Mouse (Mus musculus): Measurements from ENCODE around the gene Pnpla2. TPM values are rescaled to one million over a fixed set of nuclear protein-coding genes. Genes with fewer than 3 reads are reported as not detected.
"Not testable (repeated sequence)": the region's sequence is repeated elsewhere in the genome, so short reads cannot be mapped to it uniquely, and the experiment has no call there.

The Pnpla2 gene
- total RNA-seq, 2 experiments from 2014 or later: 119 to 151 TPM

DNA sequence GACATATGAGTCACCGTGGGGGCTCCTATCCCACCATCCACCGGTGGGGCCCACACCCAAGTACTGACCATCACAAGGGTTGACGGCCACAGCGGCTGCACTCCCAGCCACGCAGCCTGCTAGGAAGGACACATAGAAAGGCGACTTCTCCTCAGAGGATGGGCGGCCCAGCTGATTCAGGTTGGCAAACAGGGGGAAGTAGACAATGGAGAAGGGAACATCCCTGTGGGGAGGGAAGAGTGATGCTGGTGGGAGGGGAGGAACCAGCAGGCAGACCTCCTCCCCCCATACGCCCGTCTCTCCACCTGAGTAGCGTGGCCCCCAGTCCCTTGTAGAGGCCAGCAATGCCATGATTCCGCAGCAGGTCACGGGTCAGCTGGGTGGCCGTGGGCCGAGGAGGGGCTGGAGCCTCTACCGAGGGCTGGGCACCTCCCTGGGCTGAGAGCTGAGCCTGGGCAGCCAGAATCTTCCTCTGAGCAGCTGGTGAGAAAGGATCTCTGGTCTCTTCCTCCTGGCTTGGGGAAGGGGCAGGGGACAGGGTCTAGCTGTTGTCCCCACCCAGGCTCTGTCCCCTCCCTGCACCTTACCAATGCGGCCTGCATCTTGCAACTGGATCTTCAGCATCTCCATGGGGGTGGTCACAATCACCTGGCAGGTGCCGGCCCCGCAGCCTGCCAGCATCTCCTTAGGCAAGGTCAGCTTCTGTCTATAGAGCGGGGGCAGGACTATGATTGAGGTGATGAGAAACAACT lies 23.4 kb upstream of the Pnpla2 start:
- DNase-seq: no peak

DNA sequence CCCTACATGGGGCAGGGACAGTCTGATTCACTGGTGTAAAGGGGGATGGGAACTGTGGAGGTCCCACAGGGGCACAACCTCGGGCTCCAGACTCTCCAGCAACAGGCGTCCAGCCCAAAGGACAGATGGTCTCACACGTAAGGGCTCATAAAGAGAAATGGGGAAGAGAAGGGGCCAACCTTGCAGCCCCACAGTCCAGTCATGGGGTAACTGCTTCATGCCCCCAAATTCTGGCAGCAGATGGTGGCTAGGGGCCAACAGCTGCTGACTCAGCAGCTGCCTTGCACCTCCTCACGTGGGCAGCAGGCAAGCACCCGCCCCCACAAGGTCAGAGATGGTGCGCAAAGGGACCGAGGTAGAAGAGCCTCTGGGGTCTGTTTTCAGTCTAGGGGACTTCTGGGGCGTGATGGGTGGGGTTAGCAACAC lies 22.8 kb upstream of the Pnpla2 start:
- peak; percentile 45 for DNase-seq

DNA sequence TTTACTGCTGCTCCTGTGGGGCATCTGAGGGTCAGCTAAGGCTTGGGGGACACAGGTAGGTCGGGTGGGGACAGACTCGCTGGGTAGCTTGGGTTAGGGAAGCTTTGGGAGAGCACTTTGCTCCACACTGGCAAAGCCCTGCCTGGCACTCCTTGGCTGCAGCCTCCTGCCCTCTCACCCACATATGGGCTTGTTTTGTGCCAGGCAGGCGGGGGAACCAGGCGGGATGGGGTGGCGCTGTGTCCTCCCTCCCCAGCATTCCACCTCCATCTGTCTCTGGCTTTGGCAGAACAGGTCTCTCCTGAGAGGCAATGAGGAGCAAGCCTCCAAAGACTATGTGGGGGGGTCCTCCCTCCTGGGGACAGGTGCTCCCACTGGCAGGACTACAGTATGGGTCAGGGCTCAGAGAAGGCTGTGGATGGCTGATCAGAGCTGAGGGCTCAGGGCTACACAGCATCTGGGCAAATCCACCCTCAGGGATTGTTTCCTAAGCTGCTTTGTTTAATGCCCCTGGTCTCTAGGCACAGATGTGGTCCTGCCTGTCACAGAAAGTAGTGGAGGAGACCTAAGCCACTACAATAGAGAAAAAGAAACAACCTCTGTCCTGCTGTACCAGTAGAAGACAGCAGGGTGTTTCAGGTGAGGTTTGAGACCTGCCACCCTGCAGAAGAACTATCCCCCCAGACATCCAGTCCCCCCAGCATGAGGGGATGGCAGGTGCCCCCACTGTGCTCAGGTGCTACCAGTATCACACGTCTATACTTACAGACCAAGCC lies 22.1 kb upstream of the Pnpla2 start:
- DNase-seq: no peak

- no peak for DNase-seq
Measured at GRCm38 (mm10) chr7:141433517-141434400, 21.2 kb upstream of the Pnpla2 start.

GRCm38 (mm10) chr7:141434464-141434863 lies 20.5 kb upstream of the Pnpla2 start:
- DNase-seq: no peak

- DNase-seq: peak; percentile 53
Measured at GRCm38 (mm10) chr7:141435129-141435855, 19.7 kb upstream of the Pnpla2 start.

- DNase-seq: no peak
Measured at GRCm38 (mm10) chr7:141435856-141436522, 19.0 kb upstream of the Pnpla2 start.

DNA sequence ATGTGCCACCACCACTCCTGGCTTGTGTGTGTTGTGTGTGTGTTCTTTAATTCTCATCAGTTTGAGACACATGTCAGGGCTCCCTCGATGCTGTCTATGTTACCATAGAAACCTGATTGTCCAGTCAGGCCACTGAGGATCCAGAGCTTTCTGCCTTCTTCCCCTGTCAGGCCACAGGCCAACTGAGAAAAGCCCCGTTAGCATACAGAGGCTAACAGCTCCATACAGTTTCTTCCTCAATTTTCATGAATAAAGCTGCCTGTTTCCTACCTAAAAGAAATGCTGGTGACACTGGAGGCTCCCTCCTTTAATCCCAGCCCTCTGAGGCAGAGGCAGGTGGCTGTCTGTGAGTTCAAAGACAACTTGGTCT lies 18.5 kb upstream of the Pnpla2 start:
- no peak for DNase-seq

- peak; percentile 83 for DNase-seq
Measured at GRCm38 (mm10) chr7:141437178-141438120, 17.5 kb upstream of the Pnpla2 start, which contains the start of gene Slc25a22. TSS of gene Slc25a22 (minus strand) at chr7:141437892.

DNA sequence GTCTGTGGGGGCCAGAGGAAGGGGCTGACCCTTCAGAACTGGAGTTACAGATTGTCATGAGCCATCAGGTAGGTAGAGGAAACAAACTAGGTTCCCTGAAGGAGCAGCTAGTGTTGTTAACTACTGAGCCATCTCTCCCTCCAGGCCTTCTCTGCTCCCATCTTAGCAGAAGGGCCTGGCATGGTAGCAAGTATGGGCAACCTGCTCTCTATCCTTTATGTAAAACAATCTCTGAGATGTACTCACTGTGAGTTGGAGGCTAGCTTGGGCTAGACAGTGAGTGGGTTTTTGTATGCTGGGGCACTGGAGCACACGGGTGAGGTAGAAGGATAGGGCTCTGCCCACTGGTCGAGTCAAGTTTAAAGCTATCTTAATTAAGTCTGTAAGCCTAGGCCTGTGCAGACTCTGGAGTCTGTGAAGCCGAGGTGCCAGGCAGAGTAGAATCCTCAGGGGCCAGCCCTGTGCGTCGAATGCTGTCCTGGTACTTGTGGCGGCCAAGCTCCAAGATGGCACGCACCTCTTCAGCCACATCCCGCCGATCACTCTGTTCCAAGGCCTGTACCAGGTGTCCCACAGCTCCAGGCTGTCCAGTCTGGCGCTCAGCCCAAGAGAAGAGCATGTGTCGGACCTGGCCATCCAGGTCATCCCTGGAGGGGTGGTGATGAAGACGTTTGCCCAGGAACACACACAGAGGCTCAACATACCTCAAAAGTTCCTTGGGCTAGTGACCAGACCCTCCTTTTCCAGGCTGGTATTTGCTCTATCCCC lies 16.6 kb upstream of the Pnpla2 start:
- DNase-seq: no peak

- DNase-seq: no peak
Measured at GRCm38 (mm10) chr7:141439140-141439679, 15.8 kb upstream of the Pnpla2 start.

- DNase-seq: no peak
Measured at GRCm38 (mm10) chr7:141439811-141440210, 15.2 kb upstream of the Pnpla2 start.

GRCm38 (mm10) chr7:141440613-141441012 lies 14.4 kb upstream of the Pnpla2 start:
- DNase-seq: peak; percentile 71

GRCm38 (mm10) chr7:141441460-141441859 lies 13.5 kb upstream of the Pnpla2 start:
- no peak for DNase-seq

- DNase-seq: no peak
Measured at GRCm38 (mm10) chr7:141442199-141442598, 12.8 kb upstream of the Pnpla2 start.

DNA sequence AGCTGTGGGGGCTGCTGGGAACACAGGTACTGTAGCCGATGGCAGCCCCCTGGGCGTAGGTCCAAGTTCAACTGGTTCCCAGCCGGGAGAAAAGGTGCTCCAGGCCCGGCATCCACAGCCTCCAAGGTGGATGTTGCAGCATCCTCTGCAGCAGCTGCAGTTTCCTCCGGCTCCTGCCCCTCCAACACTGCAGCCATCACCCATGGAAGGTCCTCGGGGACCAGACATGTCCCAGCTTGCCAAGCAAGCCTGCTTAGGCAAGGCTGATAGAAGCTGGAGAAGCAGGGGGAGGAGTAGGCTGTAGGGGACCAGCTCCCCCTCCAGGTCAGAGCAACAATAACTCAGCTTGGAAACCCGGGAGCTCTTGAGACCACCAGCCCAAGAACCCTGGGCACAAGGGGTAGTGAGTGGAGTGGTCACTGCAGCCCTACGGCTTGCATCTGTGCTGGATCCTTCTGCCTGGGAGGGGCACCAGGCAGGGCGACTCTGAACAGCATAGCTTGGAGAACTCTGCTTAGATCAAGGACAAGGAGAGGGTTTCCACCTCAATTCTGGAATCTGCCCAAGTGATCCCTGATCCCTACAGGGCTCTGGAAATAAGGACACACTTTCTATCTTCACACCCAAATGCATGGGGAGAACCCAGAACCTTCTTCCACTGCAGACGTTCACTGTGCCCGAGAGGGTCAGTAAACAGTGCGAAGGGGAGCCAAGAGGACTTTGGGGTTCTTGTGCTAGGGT lies 11.7 kb upstream of the Pnpla2 start:
- no peak for DNase-seq

DNA sequence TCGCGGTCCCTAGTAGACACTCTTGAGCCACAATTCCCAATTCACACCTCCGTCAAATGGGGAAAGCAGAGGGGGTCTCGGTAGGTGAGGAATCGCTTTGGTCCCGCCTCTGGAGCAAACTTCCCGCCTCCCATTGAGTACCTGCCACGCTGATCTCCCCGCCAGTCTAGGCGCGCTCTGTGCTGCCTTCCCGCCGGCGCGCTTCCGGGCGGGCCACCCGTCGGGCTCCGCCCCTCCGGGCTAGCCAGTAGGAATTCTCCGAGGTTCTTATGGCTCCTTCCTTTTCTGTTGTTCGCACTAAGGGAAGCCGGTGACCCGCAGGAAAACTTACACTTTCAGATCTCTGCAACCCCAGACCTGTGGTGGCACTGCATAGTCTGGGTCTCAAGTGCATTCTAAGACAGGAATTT lies 11.2 kb upstream of the Pnpla2 start, which contains the start of gene Pidd1:
Pidd1 (minus strand) TSS at position 198 of the 410 bp plus-strand sequence.
- DNase-seq: peak; percentile 60

GRCm38 (mm10) chr7:141446374-141446773 lies 8.6 kb upstream of the Pnpla2 start:
- DNase-seq: not testable (repeated sequence)
